Mouse (Mus musculus) olfactory bulb, adult 2 months (tissue): ENCODE results near the gene Ces2a.

Experiments used
- CTCF ChIP-seq: fragments of 200-500 bp; IDR thresholded peaks from 2 replicates; pipeline ENCODE4 v1.5.1; 2012; ENCODE audit warnings: low read depth, mild to moderate bottlenecking, low read length, moderate library complexity; ENCODE audit not compliant: insufficient read depth
- POLR2A ChIP-seq: fragments of 200-500 bp; IDR thresholded peaks from 2 replicates; pipeline ENCODE4 v1.6.1; 2012; ENCODE audit warnings: mild to moderate bottlenecking, low read depth, low read length, moderate library complexity; ENCODE audit not compliant: insufficient read depth

- TF ChIP-seq POLR2A: no peak
- TF ChIP-seq CTCF: no peak
Observed at GRCm38 (mm10) chr8:104770365-104770764, 36.6 kb downstream of the Ces2a start.
